Mouse (Mus musculus) C2C12 (cell line): ENCODE data around the gene Ntn1.

Source experiments
- CEBPB ChIP-seq: IDR thresholded peaks from one replicate; pipeline ENCODE4 v1.6.1; 2011; ENCODE audit warnings: low read depth, mild to moderate bottlenecking, control low read depth, moderate library complexity
- CTCF ChIP-seq: IDR thresholded peaks from one replicate; pipeline ENCODE4 v1.5.1; 2011; ENCODE audit not compliant: control insufficient read depth, insufficient read depth, insufficient read length
- FOSL1 ChIP-seq: IDR thresholded peaks from one replicate; pipeline ENCODE4 v1.8.0; 2011; ENCODE audit warnings: mild to moderate bottlenecking, low read length; ENCODE audit not compliant: poor library complexity, insufficient read depth, severe bottlenecking
- MAX ChIP-seq: IDR thresholded peaks from one replicate; pipeline ENCODE4 v1.6.1; 2011; ENCODE audit warnings: mild to moderate bottlenecking, control low read depth
- MYOD1 ChIP-seq: IDR thresholded peaks from one replicate; pipeline ENCODE4 v1.6.1; 2011; ENCODE audit warnings: low read depth; ENCODE audit not compliant: control insufficient read depth, insufficient read length
- MYOG ChIP-seq: IDR thresholded peaks from one replicate; pipeline ENCODE4 v1.6.1; 2011; ENCODE audit not compliant: control insufficient read depth, insufficient read length; ENCODE audit errors: extremely low read depth
- USF1 ChIP-seq: IDR thresholded peaks from one replicate; pipeline ENCODE4 v1.6.1; 2011; ENCODE audit warnings: low read depth, mild to moderate bottlenecking, control low read depth, moderate library complexity

- TF ChIP-seq CTCF (no peak), MAX (no peak), MYOG (no peak), USF1 (no peak), MYOD1 (no peak), CEBPB (no peak), FOSL1 (no peak)
Observed at GRCm38 (mm10) chr11:68339331-68339730, 61.3 kb downstream of the Ntn1 start.
